Mouse (Mus musculus) liver, adult 2 months (tissue): Measurements from ENCODE around the gene F12. TPM values are rescaled to one million over a fixed set of nuclear protein-coding genes. Genes with fewer than 3 reads are reported as not detected.

Experiments used
- DNase-seq: peaks from one replicate; pipeline ENCODE4 v3.0.0-alpha.2; 2011; ENCODE audit warnings: low read depth, low spot score; ENCODE audit errors: extremely low read depth
- H3K27ac ChIP-seq: fragments of 200-500 bp; replicated peaks from 2 replicates; pipeline ENCODE4 v1.5.1; 2012; ENCODE audit warnings: low read depth, mild to moderate bottlenecking, control low read depth, inconsistent platforms, low read length; ENCODE audit not compliant: insufficient read depth
- H3K27me3 ChIP-seq: fragments of 200-500 bp; 2 replicates; pipeline ENCODE4 v1.6.1; 2012; ENCODE audit warnings: mild to moderate bottlenecking, moderate library complexity, low read length, inconsistent platforms; ENCODE audit not compliant: control insufficient read depth, insufficient read depth
- H3K36me3 ChIP-seq: fragments of 200-500 bp; 2 replicates; pipeline ENCODE4 v1.6.1; 2012; ENCODE audit warnings: low read length, inconsistent platforms; ENCODE audit not compliant: control insufficient read depth, insufficient read depth
- H3K4me1 ChIP-seq: fragments of 200-500 bp; 2 replicates; pipeline ENCODE4 v1.6.1; 2011; ENCODE audit warnings: low read length; ENCODE audit not compliant: control insufficient read depth, insufficient read depth
- H3K4me3 ChIP-seq: fragments of 200-500 bp; 2 replicates; pipeline ENCODE4 v1.5.1; 2011; ENCODE audit warnings: low read depth, mild to moderate bottlenecking, control low read depth, low read length, moderate library complexity; ENCODE audit not compliant: insufficient read depth
- H3K79me2 ChIP-seq: fragments of 200-500 bp; 2 replicates; pipeline ENCODE4 v1.6.1; 2012; ENCODE audit warnings: inconsistent platforms, mild to moderate bottlenecking, low read length, moderate library complexity; ENCODE audit not compliant: control insufficient read depth, insufficient read depth
- H3K9ac ChIP-seq: fragments of 200-500 bp; 2 replicates; pipeline ENCODE4 v1.6.1; 2012; ENCODE audit warnings: low read depth, mild to moderate bottlenecking, control low read depth, inconsistent platforms, low read length
- CTCF ChIP-seq: fragments of 200-500 bp; IDR thresholded peaks from 2 replicates; pipeline ENCODE4 v1.5.1; 2011; ENCODE audit warnings: low read depth, low read length, control low read depth
- POLR2A ChIP-seq: fragments of 200-500 bp; IDR thresholded peaks from 2 replicates; pipeline ENCODE4 v1.6.1; 2011; ENCODE audit warnings: low read length, control low read depth; ENCODE audit not compliant: insufficient read depth; ENCODE audit errors: extremely low read depth
- WGBS: fragments of 180-500 bp; shearing (Covaris S2); methylation state at CpG from one replicate; pipeline ENCODE4 v1.1.7; 2018; 5-methylcytosine and 5-hydroxymethylcytosine counted together
- polyA plus RNA-seq: library from polyadenylated mRNA; depleted of rRNA; stranded (reverse); fragments of >200 nt; gene quantifications from 2 replicates; pipeline ENCODE4 v1.2.3, GENCODE M21; 2012
- total RNA-seq: library from RNA; depleted of rRNA; stranded (reverse); fragments of >200 nt; gene quantifications from 2 replicates; pipeline ENCODE4 v1.2.3, GENCODE M21; 2014

F12 gene
- total and polyA plus RNA-seq, 2 experiments, result 391 to 798 TPM

- Histone ChIP-seq H3K4me3 (peak overlapping the region; percentile 68), H3K4me1 (no peaks in the 10 kb centered on the region; the same call in 1 of the 2 replicates), H3K27me3 (peaks cover 12% of the 10 kb centered on the region; the same call in 1 of the 2 replicates), H3K79me2 (no peaks in the 10 kb centered on the region), H3K9ac (peak overlapping the region; percentile 78), H3K36me3 (no peaks in the 10 kb centered on the region), H3K27ac (no peak overlapping the region)
- no peak for DNase-seq
- TF ChIP-seq CTCF (no peak), POLR2A (no peak)
- 2% methylated on average over 99 of the region's 103 CpGs for WGBS
Observed at GRCm38 (mm10) chr13:55472132-55473022, 45.8 kb upstream of the F12 start.

GRCm38 (mm10) chr13:55471819-55472131 lies 45.2 kb upstream of the F12 start:
- WGBS, result under 1% methylated on average over 31 of the region's 31 CpGs
- Histone ChIP-seq H3K27ac (no peak overlapping the region), H3K79me2 (no peaks in the 10 kb centered on the region), H3K27me3 (peaks cover 12% of the 10 kb centered on the region; the same call in 1 of the 2 replicates), H3K9ac (peak overlapping the region; percentile 78), H3K4me1 (no peaks in the 10 kb centered on the region; the same call in 1 of the 2 replicates), H3K36me3 (no peaks in the 10 kb centered on the region), H3K4me3 (peak overlapping the region; percentile 68)
- DNase-seq, result no peak
- no peak for TF ChIP-seq POLR2A
- no peak for TF ChIP-seq CTCF

DNA sequence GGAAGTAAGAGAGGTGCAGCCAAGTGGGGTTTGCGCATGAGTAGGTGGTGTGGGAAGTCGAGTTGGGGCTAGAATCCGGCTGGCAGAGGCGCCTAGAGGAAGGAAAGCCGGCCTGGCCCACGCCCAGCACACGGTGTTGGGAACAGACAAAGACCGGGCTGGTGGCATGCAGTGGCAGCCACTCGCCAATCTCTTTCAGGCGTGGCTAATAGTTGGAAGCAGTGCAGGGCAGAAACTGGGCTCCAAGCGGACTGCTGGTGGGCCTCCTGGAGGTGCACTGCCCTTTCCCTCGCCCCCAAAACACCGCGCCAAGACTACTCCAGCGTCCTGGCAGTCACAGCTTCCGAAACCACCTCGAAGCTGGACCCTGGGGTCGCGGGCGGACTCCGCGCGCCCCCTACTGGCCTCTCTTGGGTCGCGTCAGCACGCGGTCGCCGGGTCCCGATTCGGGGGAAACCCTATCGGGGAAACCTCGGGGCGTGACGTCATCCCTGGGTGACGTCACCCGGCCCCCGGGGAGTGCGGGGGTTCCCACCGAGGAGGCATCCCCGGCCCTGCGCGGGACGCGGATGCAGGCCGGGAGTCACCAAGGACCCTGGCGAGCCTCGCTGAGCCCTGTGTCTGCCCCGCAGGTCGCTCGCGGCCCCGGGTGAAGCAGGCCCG lies 44.7 kb upstream of the F12 start:
- no peak overlapping the region for H3K27ac ChIP-seq
- H3K27me3 ChIP-seq, result peaks cover 12% of the 10 kb centered on the region; the same call in 1 of the 2 replicates
- no peaks in the 10 kb centered on the region; the same call in 1 of the 2 replicates for H3K4me1 ChIP-seq
- WGBS, result 1% methylated on average over 54 of the region's 54 CpGs
- no peaks in the 10 kb centered on the region for H3K79me2 ChIP-seq
- H3K9ac ChIP-seq, result peak overlapping the region; percentile 78
- no peaks in the 10 kb centered on the region for H3K36me3 ChIP-seq
- H3K4me3 ChIP-seq, result peak overlapping the region; percentile 68
- no peak for DNase-seq
- TF ChIP-seq CTCF (peak; percentile 79), POLR2A (no peak)

DNA sequence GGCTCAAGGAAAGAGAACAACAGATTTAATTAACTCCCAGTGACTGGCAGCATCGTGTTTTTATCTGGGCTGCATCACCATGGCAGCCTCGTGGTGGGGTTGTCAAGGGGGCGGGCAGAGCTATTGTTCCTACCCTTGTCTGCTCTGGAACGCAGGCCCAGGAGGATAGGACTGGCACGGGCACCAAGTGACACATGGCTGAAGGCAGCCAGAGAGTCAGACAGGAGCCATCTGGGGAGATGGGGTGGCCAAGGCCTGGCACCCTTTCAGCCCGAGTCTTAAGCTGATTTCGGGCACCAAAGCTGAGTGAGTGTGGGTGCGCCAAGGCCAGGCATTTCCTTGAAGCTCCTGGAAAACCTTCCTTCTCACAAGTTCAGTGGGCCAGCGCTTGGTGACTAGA lies 43.8 kb upstream of the F12 start:
- Histone ChIP-seq H3K79me2 (no peaks in the 10 kb centered on the region), H3K4me1 (no peaks in the 10 kb centered on the region; the same call in 1 of the 2 replicates), H3K36me3 (no peaks in the 10 kb centered on the region), H3K27ac (no peak overlapping the region), H3K27me3 (peaks cover 12% of the 10 kb centered on the region; the same call in 1 of the 2 replicates), H3K4me3 (no peak overlapping the region), H3K9ac (no peak overlapping the region)
- DNase-seq, result no peak
- TF ChIP-seq POLR2A (no peak), CTCF (no peak)
- WGBS, result 85% methylated on average over 9 of the region's 9 CpGs

DNA sequence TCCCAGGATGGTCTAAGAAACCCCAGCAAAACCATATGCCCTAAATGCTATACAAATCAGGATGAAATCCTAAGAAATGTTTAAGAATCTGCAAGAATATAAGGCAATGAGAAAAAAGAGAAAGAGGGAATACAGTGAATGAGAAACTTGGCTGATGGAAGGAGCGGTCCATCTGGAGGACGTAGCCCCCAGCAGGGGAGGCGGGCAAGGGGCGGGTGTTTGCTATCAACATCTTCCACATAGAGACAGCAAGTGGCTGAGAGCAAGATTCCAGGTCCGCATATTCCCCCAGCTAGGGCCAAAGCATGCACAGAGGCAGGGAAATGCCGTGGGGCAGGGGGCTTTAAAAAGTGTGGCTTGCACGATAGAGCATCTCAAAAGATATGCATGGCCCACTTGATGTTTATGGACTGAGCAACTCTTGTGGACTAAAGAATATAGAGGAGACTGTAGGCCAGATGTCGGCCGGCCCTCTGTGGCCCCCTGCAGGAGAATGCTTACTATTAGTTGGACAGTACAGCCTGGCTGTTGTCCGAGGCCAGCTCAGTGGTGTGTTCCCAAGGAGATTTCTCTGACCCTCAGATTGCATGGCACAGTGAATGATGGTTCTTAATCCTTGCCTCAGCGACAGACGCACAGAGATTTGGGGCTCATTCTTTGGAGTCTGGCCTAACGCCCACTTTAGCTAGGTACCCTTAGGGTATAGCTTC lies 42.4 kb upstream of the F12 start:
- no peaks in the 10 kb centered on the region; the same call in 1 of the 2 replicates for H3K4me1 ChIP-seq
- no peak for DNase-seq
- H3K27me3 ChIP-seq, result peaks cover 17% of the 10 kb centered on the region
- H3K36me3 ChIP-seq, result no peaks in the 10 kb centered on the region
- no peak overlapping the region for H3K9ac ChIP-seq
- no peak overlapping the region for H3K27ac ChIP-seq
- TF ChIP-seq CTCF (peak; percentile 63), POLR2A (no peak)
- H3K4me3 ChIP-seq, result no peak overlapping the region
- no peaks in the 10 kb centered on the region for H3K79me2 ChIP-seq
- WGBS, result 53% methylated on average over 13 of the region's 13 CpGs
